Mouse (Mus musculus): ENCODE data around the gene Banf1. TPM values are rescaled to one million over a fixed set of nuclear protein-coding genes. Genes with fewer than 3 reads are reported as not detected.
"Not testable (repeated sequence)": the region's sequence is repeated elsewhere in the genome, so short reads cannot be mapped to it uniquely, and the experiment has no call there.

The Banf1 gene
- 10 to 100 TPM; 66.5 to 85.5 (median 77.9) TPM for total RNA-seq (2022)

- DNase-seq (ENCODE audit: low spot score in 2 of 2), result no peak
Measured at GRCm38 (mm10) chr19:5367053-5367359, at the start of gene Banf1. Gene Banf1 (minus strand): TSS chr19:5367168.

DNA sequence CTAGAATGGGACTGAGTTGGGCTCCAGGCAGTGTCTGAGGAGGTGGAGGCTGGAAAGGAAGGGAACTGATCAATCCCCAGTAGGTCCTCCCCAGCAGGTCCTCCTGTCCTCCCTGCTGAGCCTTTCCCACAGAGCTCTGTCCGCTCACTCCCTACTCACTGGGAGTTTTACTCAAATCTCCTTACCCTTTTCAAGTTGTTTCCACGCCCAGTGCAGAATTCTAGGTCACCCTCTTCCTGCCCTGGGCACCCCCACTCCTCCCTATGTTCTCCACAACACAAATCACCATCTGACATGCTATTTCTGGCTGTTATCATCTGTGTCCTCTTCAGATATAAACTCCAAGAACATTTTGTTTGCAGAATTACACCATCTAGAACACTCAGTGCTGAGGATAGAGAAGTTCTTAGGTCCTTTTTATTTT is 47.6 kb upstream of the Banf1 start:
- DNase-seq (ENCODE audit: low spot score in 2 of 2), result no peak

- DNase-seq (ENCODE audit: low spot score in 2 of 2), result no peak
Measured at GRCm38 (mm10) chr19:5413840-5414239, 46.9 kb upstream of the Banf1 start.

GRCm38 (mm10) chr19:5411961-5412360 is 45.0 kb upstream of the Banf1 start:
- DNase-seq (ENCODE audit: low spot score in 2 of 2), result no peak

DNA sequence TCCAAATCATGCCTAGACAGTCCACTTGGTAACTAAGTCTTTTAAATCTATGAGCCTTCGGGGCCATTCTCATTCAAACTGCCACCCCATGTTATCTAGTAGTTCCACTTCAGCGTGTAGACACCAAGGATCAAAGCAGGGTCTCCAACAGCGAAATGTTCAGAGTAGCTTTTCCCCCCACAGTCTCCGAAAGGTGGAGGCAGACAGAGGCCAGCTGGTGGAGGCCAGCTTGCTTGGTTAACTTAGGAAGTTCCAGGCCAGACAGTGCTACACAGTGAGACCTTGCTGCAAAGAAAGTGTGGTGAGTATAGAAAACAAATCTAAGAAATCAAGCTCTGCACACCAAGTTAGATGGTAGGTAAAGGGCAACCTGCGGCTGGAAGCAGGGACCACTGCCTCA is 43.7 kb upstream of the Banf1 start:
- no peak for DNase-seq (ENCODE audit: low spot score in 2 of 2)

GRCm38 (mm10) chr19:5409068-5409467 is 42.1 kb upstream of the Banf1 start:
- DNase-seq (ENCODE audit: low spot score in 2 of 2), result no peak

DNA sequence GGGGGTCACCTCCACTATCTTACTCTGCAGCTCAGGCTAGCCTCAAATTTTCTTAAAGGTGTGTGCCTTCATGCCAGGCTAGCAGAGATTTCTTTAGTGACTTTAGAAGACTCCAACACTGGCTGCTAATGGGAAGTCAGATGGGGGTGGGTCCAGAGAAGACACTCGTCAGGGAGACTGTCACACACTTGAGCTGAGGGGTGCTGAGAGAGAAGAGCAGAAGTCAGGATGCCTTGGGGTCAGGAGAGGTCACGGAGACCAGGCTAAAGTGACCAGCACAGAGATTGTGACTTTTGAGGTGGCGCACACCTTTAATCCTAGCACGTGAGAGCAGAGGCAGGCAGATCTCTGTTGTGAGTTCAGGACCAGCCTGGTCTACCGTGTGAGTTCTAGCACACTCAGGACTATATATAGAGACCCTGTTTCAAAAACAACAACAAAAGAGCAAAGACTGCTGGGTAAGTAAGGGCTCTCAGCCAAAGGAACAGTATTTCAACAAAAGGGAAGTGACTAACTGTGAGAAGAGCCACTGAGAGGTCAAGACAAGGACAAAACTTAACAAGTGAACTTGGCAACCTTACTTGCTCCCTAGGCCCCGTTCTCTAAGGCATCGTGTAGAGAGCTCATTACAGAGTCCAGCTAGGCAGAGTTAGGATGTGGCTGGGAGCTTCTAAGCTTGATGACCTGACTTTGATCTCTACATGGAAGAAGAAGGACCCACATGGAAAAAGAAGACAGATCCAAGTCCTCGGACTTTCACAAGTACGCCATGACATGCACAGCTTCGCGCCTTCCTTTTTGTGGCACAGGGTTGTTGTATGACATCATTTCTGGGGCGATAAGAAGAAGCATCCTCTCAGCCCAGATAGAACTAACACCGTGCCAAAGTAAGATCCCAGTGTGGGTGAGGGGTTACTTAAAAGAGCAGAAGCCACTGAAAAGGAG is 41.4 kb upstream of the Banf1 start:
- DNase-seq (ENCODE audit: low spot score in 2 of 2), result no peak

GRCm38 (mm10) chr19:5407133-5407532 is 40.2 kb upstream of the Banf1 start:
- no peak for DNase-seq (ENCODE audit: low spot score in 2 of 2)

DNA sequence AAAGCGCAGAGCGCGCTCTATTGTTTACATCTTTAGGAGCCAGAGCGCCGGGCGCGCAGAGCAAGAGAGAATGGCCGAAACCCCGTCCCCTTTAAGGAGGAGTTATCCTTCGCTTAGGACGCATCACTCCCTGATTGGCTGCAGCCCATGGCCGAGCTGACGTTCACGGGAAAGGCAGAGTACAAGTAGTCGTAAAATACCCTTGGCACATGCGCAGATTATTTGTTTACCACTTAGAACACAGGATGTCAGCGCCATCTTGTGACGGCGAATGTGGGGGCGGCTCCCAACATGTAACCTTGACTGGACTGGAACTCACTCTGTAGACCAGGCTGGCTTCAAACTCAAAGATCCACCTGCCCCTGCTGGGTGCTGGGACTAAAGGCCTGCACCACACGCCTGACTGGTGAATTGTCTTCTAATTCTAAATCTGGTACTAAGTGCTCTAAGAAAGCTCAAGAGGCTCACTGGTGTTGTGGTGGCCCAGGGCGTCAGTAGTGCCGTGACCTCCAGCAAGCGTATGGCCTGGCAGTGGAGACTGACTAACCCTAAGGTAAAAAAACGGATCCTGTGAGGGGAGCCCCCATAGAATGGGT is 39.7 kb upstream of the Banf1 start:
- DNase-seq (ENCODE audit: low spot score in 2 of 2), result peak in 1 of 2 experiments; percentile 57

DNA sequence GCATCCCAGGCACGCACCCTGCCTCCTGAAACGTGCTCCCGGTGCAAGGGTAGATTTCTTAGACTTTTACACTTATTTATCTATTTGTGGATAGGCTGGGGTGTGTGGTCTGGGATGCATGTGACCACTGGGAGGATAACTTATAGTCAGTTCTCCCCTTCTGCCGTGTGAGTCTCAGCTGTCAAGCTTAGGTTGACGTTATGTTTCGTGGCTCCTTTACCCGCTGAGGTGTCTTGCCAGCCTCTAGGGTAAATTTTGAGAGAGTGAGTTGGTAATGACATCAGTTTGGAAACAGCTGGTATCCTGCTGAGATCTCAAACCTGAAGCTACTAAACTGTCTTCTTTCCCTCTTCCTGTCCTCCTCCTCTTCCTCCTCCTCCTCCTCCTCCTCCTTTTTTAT is 39.0 kb upstream of the Banf1 start:
- no peak for DNase-seq (ENCODE audit: low spot score in 2 of 2)

DNA sequence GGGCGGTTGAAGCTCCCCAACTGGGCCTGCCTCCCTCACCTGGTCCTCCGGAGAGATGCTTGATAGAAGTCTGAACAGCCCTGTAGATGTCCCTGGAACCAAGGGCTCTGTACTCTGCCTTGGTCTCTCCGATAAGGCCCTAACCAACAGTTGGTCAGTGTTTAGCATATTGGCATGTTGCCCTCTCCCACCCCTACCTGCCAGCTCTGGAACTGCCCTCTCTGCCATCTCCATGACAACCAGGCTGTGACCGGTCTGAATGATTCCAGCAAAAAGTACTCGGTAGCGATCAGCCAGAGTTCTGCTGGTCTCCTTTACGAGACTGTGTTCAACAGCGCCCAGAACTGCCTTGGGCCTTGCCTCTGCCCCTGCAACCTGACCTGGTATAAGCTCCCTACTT is 35.3 kb upstream of the Banf1 start, which contains the start of gene Tsga10ip:
TSS of gene Tsga10ip (minus strand) at position 234 of the 400 bp plus-strand sequence.
- DNase-seq (ENCODE audit: low spot score in 2 of 2), result no peak

GRCm38 (mm10) chr19:5401073-5401472 is 34.1 kb upstream of the Banf1 start:
- not testable (repeated sequence) for DNase-seq (ENCODE audit: low spot score in 2 of 2)

- DNase-seq (ENCODE audit: low spot score in 2 of 2), result no peak
Measured at GRCm38 (mm10) chr19:5395371-5395770, 28.4 kb upstream of the Banf1 start.

DNA sequence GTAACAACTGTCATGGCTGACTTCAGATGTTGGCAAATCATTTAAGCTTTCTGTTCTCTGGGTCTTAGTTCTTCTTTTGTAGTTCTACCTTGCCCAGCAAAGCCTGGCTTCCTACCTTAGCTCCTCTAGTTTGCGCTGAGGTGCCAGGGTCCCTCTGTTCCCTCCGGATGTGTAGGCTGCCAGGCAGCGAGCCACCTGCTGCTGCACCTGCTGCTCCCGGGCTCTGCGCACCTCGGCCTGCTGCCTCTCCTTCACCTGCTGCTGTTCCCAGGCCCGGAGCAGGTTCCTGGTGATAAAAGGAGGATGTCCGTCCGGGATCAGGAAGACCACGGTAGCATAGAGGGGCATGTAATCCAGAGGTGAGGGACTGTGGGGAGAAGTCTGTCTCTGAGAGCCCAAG is 27.2 kb upstream of the Banf1 start:
- no peak for DNase-seq (ENCODE audit: low spot score in 2 of 2)

GRCm38 (mm10) chr19:5392892-5393291 is 25.9 kb upstream of the Banf1 start:
- DNase-seq (ENCODE audit: low spot score in 2 of 2), result no peak

DNA sequence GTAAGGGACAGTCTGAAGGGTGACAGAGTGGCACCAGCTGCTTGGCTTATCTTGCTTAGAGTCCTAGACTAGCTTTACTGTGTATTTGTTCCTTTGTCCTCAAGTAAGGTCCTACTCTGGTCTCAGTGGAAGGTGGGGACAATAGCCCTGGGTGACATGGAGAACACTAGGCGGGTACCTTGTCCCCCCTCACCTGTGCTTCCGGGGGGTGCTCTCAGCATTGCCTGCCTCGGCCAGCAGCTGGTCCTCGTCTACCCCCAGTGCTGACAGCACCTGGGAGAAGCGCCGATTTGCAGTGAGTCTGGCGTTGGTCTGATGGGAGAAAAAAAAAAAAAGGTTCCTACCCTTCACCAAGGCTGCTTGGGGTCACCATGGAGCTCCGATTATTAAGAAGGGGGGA is 23.4 kb upstream of the Banf1 start:
- no peak for DNase-seq (ENCODE audit: low spot score in 2 of 2)

DNA sequence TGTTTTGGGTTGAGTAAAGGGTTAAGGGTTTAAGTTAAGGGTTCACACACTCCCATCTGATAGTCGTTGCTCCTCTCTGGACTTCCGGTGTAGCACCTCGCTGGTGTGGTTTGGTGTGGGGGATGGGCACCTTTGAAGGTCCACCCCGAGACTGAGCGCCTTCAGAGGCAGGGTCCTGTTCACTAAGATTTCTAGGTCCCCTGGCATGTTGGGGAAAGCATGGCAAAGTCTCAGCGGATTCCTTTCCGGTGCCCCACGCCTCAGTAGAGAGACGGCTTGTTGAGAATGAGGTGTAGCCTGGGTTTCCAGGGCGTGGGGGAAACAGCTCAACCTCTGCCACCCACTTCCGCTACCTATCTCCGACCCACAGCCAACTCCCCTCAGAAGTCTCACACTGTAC is 22.7 kb upstream of the Banf1 start:
- no peak for DNase-seq (ENCODE audit: low spot score in 2 of 2)

GRCm38 (mm10) chr19:5388588-5389242 is 21.7 kb upstream of the Banf1 start, which contains the start of gene Sart1:
Gene Sart1 (minus strand): TSS chr19:5388703.
- peak; percentile 81 to 96 for DNase-seq (ENCODE audit: low spot score in 2 of 2)

DNA sequence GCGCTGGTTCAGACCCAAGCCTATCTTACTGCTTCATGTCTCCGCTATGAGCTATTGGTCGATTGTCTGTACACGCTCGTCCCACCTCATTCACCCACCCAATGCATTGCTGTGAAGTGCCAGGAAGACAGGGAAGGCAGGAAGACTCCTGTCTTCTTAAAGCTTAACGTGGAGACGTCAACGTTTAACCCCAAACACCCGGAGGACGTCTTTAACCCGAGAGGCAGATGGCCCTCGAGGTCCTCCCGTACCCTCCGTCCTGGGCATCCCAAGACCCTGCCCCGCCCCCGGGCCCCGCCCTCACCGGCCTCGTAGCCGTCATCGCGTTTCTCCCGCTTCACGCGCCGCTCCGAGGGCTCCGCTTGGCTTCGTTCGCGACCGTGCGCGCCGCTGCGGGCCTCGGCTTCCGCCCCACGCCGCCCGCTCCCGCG is 21.1 kb upstream of the Banf1 start:
- DNase-seq (ENCODE audit: low spot score in 2 of 2), result no peak

- DNase-seq (ENCODE audit: low spot score in 2 of 2), result no peak
Measured at GRCm38 (mm10) chr19:5384715-5385114, 17.7 kb upstream of the Banf1 start.

- no peak for DNase-seq (ENCODE audit: low spot score in 2 of 2)
Measured at GRCm38 (mm10) chr19:5383326-5383725, 16.4 kb upstream of the Banf1 start.

DNA sequence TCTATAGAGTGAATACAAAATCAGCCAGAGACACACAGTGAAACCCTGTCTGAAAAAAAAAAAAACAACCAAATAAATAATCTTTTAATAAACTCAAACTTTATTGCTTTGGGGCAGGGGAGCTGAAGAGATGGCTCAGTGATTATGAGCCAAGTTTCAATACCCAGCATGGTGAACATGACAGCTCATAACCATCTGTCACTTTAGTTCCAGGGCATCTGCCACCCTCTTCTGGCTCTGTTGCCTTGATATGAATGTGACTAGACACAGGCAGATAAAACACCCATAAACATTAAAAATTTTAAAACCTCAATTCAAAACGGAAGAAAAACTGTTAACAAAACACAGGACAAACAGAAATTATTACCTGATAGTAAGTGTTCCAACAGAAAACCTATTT is 10.5 kb upstream of the Banf1 start:
- DNase-seq (ENCODE audit: low spot score in 2 of 2), result no peak

Measured in left cerebral cortex, adult 8-10 months (tissue).